Mouse (Mus musculus) olfactory bulb, adult 2 months (tissue): ENCODE measurements around the gene Tnfrsf13b.

Experiments used
- CTCF ChIP-seq: fragments of 200-500 bp; IDR thresholded peaks from 2 replicates; pipeline ENCODE4 v1.5.1; 2012; ENCODE audit warnings: low read depth, mild to moderate bottlenecking, low read length, moderate library complexity; ENCODE audit not compliant: insufficient read depth
- POLR2A ChIP-seq: fragments of 200-500 bp; IDR thresholded peaks from 2 replicates; pipeline ENCODE4 v1.6.1; 2012; ENCODE audit warnings: mild to moderate bottlenecking, low read depth, low read length, moderate library complexity; ENCODE audit not compliant: insufficient read depth

- TF ChIP-seq CTCF (no peak), POLR2A (no peak)
These were observed 14.1 kb upstream of the Tnfrsf13b start for GRCm38 (mm10) chr11:61112323-61112995.
